Mouse (Mus musculus): ENCODE data around the gene Oprl1.

The Oprl1 gene

DNA sequence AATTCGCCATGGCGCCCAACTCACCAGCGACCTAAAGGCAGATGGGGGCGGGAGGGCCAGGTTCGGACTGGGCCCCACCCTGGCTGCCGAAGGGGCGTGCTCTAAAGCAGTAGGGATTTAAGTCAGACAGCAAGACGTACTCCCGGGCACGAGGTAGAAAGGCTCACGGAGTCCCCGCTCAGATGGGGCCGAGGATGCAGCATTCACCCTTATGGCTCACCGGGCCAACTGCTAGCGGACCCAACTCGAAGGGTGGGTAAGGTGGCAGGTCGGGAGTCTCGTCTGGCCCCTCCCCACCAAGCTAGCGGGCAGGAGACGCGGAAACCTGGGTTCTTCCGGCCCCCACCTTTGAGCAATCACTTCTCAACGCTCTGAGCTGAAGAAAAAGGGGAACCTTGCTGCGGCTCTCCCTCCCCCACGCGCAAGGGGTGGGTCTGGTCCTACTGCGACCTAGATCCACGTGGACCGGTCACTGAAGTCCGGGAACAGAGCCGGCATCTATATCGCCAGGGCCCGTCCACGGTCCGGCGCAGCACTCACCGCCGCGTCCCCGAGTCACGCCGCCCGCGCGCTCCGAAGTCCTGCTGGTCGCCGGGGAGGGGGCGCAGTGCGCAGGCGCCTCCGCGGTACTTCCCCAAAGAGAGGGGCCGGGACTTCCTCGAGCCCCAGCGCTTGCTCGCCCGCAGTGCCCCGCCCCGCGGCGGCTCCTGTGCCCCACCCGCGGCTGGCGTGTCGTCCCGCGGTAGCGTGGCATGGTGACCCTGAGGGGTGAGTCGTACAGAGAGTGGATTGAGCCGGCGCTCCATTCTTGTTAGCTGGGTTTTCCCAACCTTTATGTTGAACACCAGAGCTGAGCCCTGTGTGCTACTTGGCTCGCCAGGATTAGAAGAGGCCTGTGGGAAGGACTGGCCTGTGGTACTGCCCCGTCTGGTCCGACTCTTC lies 21.2 kb upstream of the Oprl1 start, which contains the start of gene Rgs19:
Gene Rgs19 (minus strand): TSS at position 639 of the 942 bp plus-strand sequence.
- peak; percentile 87 for DNase-seq (ENCODE audit: low spot score)

- no peak for DNase-seq (ENCODE audit: low spot score)
Measured at GRCm38 (mm10) chr2:181694581-181694980, 20.2 kb upstream of the Oprl1 start.

GRCm38 (mm10) chr2:181695776-181696175 lies 19.0 kb upstream of the Oprl1 start:
- DNase-seq (ENCODE audit: low spot score) = no peak

DNA sequence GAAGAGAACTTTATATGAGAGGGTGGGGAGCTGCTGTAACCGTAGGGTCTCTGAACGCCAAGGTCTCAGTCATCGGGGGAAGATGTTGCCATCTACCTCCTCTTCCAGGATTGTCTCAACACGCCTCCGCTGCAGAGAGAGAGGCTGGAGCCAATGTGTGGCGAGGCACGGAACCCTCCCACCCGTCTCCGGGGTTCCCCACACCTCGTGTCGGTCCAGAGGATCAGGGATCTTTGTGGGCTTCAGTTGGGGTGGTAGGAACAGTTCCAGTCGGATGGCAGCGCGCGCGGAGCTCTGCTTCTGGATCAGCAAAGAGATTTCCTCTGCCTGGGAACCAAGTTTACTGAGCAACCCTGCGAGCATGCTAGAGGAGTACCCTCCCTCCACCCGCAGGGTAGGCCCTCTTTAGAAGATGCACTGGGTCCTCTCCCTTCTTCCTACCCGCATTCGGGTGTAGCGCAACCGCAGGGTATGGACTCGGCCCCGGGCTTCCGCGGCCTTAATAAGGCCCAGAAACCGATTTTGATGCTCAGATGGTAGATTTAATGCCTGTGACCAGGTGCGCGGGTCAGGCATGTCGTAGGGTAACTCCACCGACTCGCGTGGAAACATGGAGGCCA lies 17.9 kb upstream of the Oprl1 start:
- DNase-seq (ENCODE audit: low spot score) = no peak

GRCm38 (mm10) chr2:181698241-181698640 lies 16.6 kb upstream of the Oprl1 start, which contains the start of gene Lkaaear1:
Gene Lkaaear1 (minus strand): TSS chr2:181698442.
- no peak for DNase-seq (ENCODE audit: low spot score)

DNA sequence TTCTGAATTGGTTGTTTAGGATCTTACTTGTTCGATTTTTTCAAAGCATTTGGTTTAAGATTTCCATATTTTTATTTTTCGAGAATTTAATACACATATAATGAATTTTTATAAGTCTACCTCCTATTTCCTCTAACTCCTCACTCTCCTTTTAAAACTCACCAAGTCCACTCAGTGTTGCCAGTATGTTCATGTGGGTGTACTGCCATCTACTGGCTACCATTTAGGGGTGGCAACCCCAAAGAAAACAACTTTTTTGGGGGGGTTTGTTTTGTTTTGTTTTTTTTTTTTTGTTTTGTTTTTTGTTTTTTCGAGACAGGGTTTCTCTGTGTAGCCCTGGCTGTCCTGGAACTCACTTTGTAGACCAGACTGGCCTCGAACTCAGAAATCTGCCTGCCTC lies 8.1 kb upstream of the Oprl1 start:
- peak; percentile 36 for DNase-seq (ENCODE audit: low spot score)

DNA sequence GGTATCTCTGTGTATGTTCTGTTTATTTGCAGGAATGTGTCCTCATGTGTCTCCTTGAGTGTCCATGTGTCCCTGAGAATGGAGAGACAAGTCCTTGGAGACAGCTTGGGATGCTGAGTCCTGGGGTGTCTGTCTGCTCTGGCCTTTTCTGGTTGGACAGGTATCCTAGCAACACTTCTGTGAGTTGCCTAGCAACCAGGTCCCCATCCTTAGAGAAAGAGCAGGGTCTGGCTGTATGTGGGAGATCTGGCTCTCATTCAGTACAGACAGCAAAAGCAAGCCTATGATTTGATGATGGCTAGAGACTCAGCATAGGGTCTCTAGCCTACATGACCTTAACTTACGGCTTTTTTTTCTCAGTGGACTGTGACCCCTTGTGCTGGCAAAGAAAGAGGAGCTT lies 1.1 kb upstream of the Oprl1 start:
- no peak for DNase-seq (ENCODE audit: low spot score)

- no peak for DNase-seq (ENCODE audit: low spot score)
Measured at GRCm38 (mm10) chr2:181715382-181715781, 566 bp downstream of the Oprl1 start.

- DNase-seq (ENCODE audit: low spot score) = no peak
Measured at GRCm38 (mm10) chr2:181716991-181717390, 2.2 kb downstream of the Oprl1 start.

DNA sequence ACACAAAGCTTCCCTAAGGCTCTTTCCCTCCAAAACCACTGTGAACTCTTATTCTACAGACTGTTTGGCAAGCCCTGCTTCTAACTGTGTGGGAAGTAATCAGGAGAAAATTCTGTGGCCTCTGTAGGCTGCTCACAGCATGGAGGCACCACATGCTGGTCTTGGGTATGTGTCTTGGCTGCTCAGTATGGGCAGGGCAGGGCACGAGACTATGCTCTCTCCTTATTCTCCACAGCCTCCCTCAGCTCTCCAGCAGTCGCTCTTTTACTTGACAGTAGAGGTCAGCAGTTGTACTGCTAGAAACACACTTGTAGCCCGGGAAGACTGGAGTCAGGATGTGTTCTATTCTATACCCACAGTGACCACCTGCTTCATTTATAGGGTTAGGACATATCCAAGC lies 5.2 kb downstream of the Oprl1 start:
- no peak for DNase-seq (ENCODE audit: low spot score)

GRCm38 (mm10) chr2:181721200-181721599 lies 6.4 kb downstream of the Oprl1 start:
- DNase-seq (ENCODE audit: low spot score) = no peak

DNA sequence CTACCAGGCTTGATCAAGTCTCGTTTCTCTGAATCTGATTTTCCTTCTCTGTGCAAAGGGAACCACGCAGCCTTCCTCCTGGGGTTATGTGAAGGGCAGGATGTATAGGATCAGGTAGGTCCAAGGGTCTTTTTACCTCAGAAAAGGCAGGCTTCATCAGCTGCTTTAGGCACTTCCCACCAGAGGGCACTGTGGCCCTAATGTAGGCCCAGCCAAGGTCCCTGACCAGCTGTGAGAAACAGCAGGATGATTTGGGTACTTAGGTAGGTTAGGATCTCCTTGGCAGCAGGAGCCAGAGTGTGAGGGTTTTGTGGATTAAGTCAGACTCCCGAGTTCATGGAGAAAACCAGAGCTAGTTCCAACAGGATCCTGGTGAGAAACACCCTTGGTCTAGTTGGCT lies 7.4 kb downstream of the Oprl1 start:
- no peak for DNase-seq (ENCODE audit: low spot score)

DNA sequence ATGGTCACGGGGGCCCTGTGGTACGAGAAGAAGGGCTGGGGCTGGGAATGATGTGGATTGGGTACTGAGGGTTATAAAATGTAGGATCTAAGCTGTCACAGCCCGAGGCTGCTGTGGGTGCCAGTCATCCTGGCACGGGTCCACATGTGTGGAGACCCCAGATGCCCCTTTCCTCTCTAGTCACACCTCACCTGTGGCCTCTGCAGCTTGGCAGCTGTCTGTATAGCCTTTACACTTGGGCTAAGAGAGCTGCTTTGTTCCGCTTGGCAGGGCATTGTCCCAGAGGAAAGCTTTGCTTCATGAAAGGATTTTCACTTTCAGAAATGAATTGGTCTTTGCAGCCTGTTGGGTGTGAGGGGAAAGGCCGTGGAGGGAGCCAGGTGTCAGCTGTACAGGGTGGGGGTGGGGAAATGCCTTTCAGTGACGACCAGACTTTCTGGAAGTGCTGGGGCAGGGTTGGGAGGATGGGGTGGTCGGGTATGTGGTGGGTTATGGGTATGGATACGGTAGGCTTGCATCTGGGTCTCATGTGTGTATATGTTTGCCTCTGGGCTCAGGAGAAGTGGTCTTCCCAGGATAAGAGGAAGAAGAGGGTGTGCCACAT lies 12.9 kb downstream of the Oprl1 start:
- no peak for DNase-seq (ENCODE audit: low spot score)

- DNase-seq (ENCODE audit: low spot score) = peak; percentile 26
Measured at GRCm38 (mm10) chr2:181730051-181730450, 15.2 kb downstream of the Oprl1 start.

DNA sequence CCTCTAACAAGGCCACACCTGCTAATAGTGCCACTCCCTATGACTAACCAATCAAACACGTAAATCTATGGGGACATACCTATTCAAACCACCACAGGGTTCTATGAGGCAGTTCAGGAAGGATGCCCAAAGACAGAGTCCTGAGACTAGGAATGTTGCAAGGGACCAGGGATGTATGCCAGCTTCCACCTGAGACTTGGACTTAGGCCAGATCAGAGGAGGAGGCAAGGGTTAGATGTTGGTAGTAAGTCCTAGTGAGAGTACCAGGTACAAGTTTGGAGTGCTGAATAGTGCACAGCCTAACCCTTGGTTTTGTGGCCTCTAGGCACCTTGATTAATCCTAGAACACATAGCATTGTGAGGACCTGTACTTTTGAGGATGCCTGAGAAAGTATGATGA lies 37.8 kb downstream of the Oprl1 start:
- no peak for DNase-seq (ENCODE audit: low spot score)

- DNase-seq (ENCODE audit: low spot score) = no peak
Measured at GRCm38 (mm10) chr2:181758147-181758725, 43.4 kb downstream of the Oprl1 start.

DNA sequence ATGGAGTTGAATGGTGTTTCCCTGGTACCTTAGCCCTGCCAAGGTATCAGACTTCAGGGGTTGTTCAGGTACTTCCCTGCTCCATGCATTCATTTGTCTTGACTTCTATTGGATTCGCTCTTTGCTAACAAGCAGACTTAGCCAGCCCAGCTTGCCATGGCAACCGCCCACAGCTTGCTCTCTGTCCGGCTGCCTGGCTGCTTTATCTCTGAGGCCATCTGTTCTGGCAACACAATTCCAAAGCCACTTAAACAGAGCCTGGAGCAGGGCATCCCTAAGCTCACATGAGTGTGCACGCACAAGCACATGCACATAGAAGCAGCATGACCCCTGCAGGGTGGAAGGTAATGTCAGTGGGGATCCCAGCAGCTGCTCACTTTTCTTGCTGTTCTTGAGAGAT lies 44.2 kb downstream of the Oprl1 start:
- DNase-seq (ENCODE audit: low spot score) = no peak

DNA sequence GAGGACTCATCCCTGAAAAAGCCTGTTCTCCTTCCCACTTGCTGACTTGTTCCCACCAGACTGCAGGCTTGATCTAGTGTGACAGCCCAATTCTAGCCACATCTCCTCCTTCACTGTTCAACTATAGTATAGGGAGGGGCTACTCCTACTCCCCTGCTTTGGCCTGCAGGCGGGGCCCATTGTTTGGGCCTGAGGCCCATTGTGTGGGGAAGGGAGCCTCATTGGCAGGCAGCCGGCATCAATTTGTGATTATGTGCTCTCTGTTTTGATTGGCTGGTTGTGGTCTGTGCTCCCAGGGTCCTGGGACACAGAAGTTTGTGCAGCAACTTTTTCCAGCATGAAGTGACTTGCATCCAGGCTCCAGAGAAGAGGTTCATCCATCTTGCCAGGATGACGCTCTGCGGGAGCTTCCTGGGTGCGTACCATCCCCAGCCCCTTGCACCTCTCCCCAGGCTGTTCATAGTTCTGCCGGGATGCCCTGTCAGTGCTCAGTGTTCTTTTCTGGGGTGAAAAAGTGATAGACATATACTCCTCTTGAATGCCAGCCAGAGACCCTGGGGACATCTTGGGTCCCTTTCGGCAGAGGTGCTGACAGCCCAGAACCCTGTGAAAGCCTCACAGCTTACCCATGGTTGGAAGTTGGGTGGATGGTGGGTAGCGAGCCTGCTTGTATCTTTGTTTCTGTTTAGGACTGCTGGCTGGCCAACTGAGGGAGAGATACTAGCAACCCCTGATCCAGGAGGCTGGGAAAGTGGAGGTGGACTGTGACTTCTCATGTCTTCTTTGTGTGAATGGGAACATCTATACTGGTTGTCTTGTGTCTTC lies 48.4 kb downstream of the Oprl1 start, which contains the start of gene Myt1:
Gene Myt1 (plus strand): TSS at position 327 of the 825 bp plus-strand sequence.
- DNase-seq (ENCODE audit: low spot score) = no peak

GRCm38 (mm10) chr2:181763886-181764527 lies 49.2 kb downstream of the Oprl1 start:
- no peak for DNase-seq (ENCODE audit: low spot score)

- DNase-seq (ENCODE audit: low spot score) = no peak
Measured at GRCm38 (mm10) chr2:181764600-181764999, 49.8 kb downstream of the Oprl1 start.

GRCm38 (mm10) chr2:181765251-181765650 lies 50.4 kb downstream of the Oprl1 start:
- no peak for DNase-seq (ENCODE audit: low spot score)
